27 mouse cellular contexts compared by ENCODE assay signal in the genomic region with DNA sequence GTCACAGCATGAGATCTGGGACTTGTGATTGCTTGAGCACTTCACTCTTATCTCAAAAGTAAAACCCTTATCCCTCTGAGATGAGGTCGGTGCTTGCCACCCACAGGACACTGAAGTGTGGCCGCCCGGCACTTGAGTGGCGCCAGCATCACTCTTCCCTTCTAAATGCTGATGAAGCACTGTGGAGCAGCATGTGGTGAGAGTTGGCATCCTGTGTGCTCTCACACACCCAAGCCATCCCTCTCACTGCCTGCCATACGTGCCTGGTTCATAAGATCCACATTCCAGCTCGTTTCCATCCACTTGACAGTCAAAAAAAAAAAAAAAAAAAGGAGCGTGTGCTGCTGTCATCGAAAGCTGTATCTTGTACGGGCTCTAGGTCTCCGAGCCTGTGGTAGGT.
A peak's percentile ranks its signal among the peaks of the same experiment; 100 is the strongest.
DNase-seq lines count a peak whose midpoint lies in the region; ATAC-seq lines count a peak whose summit lies in the region.
"Had no signal": no experiment of that assay in that cellular context is flagged by ENCODE, and none has a peak within 500 bp of the region (broad histone marks: within the 10 kb centered on the region; RNA-seq: fewer than 3 reads in every experiment).

No protein-coding gene starts in this region.

- no peak overlapping the region for H3K9ac ChIP-seq in lung, embryonic 16.5 days (ENCODE audit: low read length)
- H3K9ac ChIP-seq: embryonic facial prominence, embryonic 13.5 days; forebrain, embryonic 13.5 days; hindbrain, embryonic 14.5 days; liver, embryonic 15.5 days; lung, embryonic 15.5 days; midbrain, embryonic 15.5 days; neural tube, embryonic 12.5 days had no signal

- no peaks in the 10 kb centered on the region for H3K79me2 ChIP-seq in macrophage (ENCODE audit: inconsistent target)

- no peaks in the 10 kb centered on the region for H3K36me3 ChIP-seq in lung, embryonic 16.5 days (ENCODE audit: control insufficient read depth, insufficient read depth, low read length)
- H3K36me3 ChIP-seq in macrophage (ENCODE audit: inconsistent target), result no peaks in the 10 kb centered on the region
- H3K36me3 ChIP-seq: embryonic facial prominence, embryonic 13.5 days; heart, embryonic 13.5 days; liver, embryonic 15.5 days; lung, embryonic 15.5 days; midbrain, embryonic 15.5 days; neural tube, embryonic 12.5 days had no signal

- no peaks in the 10 kb centered on the region for H3K4me1 ChIP-seq in lung, embryonic 16.5 days (replicated peaks; ENCODE audit: control insufficient read depth, insufficient read depth, low read length)
- H3K4me1 ChIP-seq: forebrain, embryonic 13.5 days; liver, embryonic 15.5 days; lung, embryonic 15.5 days; midbrain, embryonic 15.5 days; neural tube, embryonic 12.5 days had no signal

- no peaks in the 10 kb centered on the region for H3K9me3 ChIP-seq in lung, embryonic 16.5 days (ENCODE audit: control insufficient read depth, low read length)
- H3K9me3 ChIP-seq: embryonic facial prominence, embryonic 13.5 days; forebrain, embryonic 13.5 days; heart, embryonic 13.5 days; liver, embryonic 15.5 days; lung, embryonic 15.5 days; midbrain, embryonic 15.5 days; neural tube, embryonic 12.5 days had no signal

- no peak overlapping the region for H3K4me3 ChIP-seq in lung, embryonic 16.5 days (ENCODE audit: low read length)
- H3K4me3 ChIP-seq in macrophage (ENCODE audit: inconsistent target), result no peak overlapping the region
- H3K4me3 ChIP-seq: embryonic facial prominence, embryonic 13.5 days; erythroblast, embryonic 14.5 days; forebrain, embryonic 13.5 days; heart, adult 2 months; heart, embryonic 13.5 days; liver, embryonic 15.5 days; lung, embryonic 15.5 days; midbrain, embryonic 15.5 days; neural tube, embryonic 12.5 days had no signal

- intact Hi-C loops in heart, postnatal 36 days (cut with DNase I), result no loop called here

- ATAC-seq in lung, embryonic 16.5 days (ENCODE audit: low read depth), result peak; percentile 49
- ATAC-seq: forebrain, embryonic 13.5 days; midbrain, embryonic 15.5 days had no signal

- no peak overlapping the region for H3K4me2 ChIP-seq in lung, embryonic 16.5 days (ENCODE audit: low read depth, low read length)
- H3K4me2 ChIP-seq: embryonic facial prominence, embryonic 13.5 days; forebrain, embryonic 13.5 days; heart, embryonic 13.5 days; hindbrain, embryonic 14.5 days; liver, embryonic 15.5 days; lung, embryonic 15.5 days; midbrain, embryonic 15.5 days; neural tube, embryonic 12.5 days had no signal

- H3K27ac ChIP-seq in lung, embryonic 16.5 days (ENCODE audit: low read length), result no peak overlapping the region
- peak overlapping the region; percentile 90; the same call in 1 of the 2 replicates for H3K27ac ChIP-seq in macrophage
- H3K27ac ChIP-seq: embryonic facial prominence, embryonic 13.5 days; forebrain, embryonic 13.5 days; heart, adult 2 months; heart, embryonic 13.5 days; hindbrain, embryonic 14.5 days; kidney, postnatal 0 days; liver, embryonic 15.5 days; lung, embryonic 15.5 days; midbrain, embryonic 15.5 days; neural tube, embryonic 12.5 days had no signal

- H3K27me3 ChIP-seq in lung, embryonic 16.5 days (ENCODE audit: control insufficient read depth, insufficient read depth, low read depth, low read length), result no peaks in the 10 kb centered on the region
- H3K27me3 ChIP-seq: embryonic facial prominence, embryonic 13.5 days; forebrain, embryonic 13.5 days; heart, embryonic 13.5 days; liver, embryonic 15.5 days; lung, embryonic 15.5 days; midbrain, embryonic 15.5 days; neural tube, embryonic 12.5 days had no signal

- WGBS in lung, embryonic 16.5 days, result 47% methylated on average over 10 of the region's 10 CpGs
- WGBS in macrophage (ENCODE audit: missing documents), result 89% methylated on average over 10 of the region's 10 CpGs

- peak; percentile 84 for DNase-seq in heart, adult 11 months
- no peak for DNase-seq in heart, postnatal 36 days
- no peak for DNase-seq in lung, postnatal 36 days
- peak; percentile 66 for DNase-seq in brain, adult 2 months (ENCODE audit: low read depth, low spot score)
- DNase-seq in adrenal gland, postnatal 10 days, result no peak
- DNase-seq: adrenal gland, postnatal 14 days; cerebellum, adult 11-12 months; embryo, embryonic 11 days; gastrocnemius, postnatal 25 days; heart, adult 2 months; heart, postnatal 4 days; kidney, adult 2 months; left cerebral cortex, postnatal 4 days; liver; thymus, postnatal 14 days had no signal

Comparison
In these comparisons a context has a peak if more than half of its experiments do, and no peak if none do; other contexts are left out.
1. DNase-seq: peak in heart, adult 11 months (single experiment) and brain, adult 2 months (single experiment); none in heart, postnatal 36 days (0 of 2), lung, postnatal 36 days (single experiment) and adrenal gland, postnatal 10 days (single experiment).